Mouse (Mus musculus): ENCODE measurements around the gene Mid1.
A peak's percentile ranks its signal among the peaks of the same experiment; 100 is the strongest.
"Not testable (repeated sequence)": the region's sequence is repeated elsewhere in the genome, so short reads cannot be mapped to it uniquely, and the experiment has no call there.

Gene Mid1

GRCm38 (mm10) chrX:170014038-170014437 lies 329.0 kb downstream of the Mid1 start:
- DNase-seq (ENCODE audit: low read depth, low spot score): not testable (repeated sequence)

- DNase-seq (ENCODE audit: low read depth, low spot score): not testable (repeated sequence)
These were observed 330.9 kb downstream of the Mid1 start for GRCm38 (mm10) chrX:170015883-170016282.

GRCm38 (mm10) chrX:170017333-170018245 lies 332.6 kb downstream of the Mid1 start:
- DNase-seq (ENCODE audit: low read depth, low spot score): peak; percentile 99

GRCm38 (mm10) chrX:170018571-170019218 lies 333.7 kb downstream of the Mid1 start:
- DNase-seq (ENCODE audit: low read depth, low spot score): not testable (repeated sequence)

GRCm38 (mm10) chrX:170019219-170019953 lies 334.4 kb downstream of the Mid1 start:
- not testable (repeated sequence) for DNase-seq (ENCODE audit: low read depth, low spot score)

GRCm38 (mm10) chrX:170019954-170020689 lies 335.1 kb downstream of the Mid1 start:
- DNase-seq (ENCODE audit: low read depth, low spot score): peak; percentile 96

GRCm38 (mm10) chrX:170020690-170021050 lies 335.7 kb downstream of the Mid1 start:
- peak; percentile 99 for DNase-seq (ENCODE audit: low read depth, low spot score)

- not testable (repeated sequence) for DNase-seq (ENCODE audit: low read depth, low spot score)
These were observed 336.2 kb downstream of the Mid1 start for GRCm38 (mm10) chrX:170021205-170021604.

GRCm38 (mm10) chrX:170021750-170022461 lies 336.9 kb downstream of the Mid1 start:
- peak; percentile 93 for DNase-seq (ENCODE audit: low read depth, low spot score)

Data from forelimb bud, embryonic 11.5 days (tissue).